Mouse (Mus musculus): ENCODE measurements at regions not wholly inside any gene's neighbourhood (a gene's known extent, or its start where the extent isn't known, plus 50 kb on each side); places are given as distances from the start of the nearest gene placed in this dataset.

DNA sequence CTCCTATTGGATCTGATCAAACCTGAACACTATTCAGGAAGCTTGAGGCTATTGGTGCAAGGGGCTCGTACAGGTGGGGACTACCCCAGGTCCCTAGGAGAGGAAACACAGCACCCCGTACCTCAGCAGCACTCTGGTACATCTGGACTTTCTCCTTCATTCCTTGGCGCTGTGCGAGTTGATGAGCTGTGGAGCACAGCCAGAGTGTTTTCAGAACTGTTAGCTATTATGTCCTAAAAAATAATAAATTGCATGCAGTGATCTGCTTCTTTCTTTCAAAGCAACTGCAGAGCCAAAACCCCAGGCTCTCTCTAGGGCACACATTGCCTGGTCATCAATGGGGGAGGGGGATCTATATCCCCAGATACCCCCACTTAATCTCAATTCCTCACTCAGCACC, 122.6 kb downstream of the Gm12728 start:
- no peak for DNase-seq

DNA sequence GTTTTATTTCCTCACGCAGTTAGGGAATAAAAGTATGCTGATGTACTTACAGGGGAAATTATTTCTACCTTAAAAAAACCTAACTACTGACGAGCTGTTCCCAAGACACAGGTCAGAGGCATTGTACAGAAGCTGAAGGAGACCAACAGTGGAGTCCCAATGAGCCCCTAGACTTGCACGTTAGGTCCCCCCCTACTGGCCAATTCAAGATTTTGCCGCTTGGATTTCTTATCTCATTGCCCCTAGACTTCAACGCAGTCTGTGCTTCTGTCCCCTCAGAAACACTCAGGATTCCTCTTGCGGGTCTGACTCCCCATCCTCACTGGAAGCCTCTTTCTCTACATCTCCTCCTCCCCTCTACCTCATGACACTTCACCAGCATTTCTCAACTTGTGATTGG, 125.3 kb downstream of the Gm12728 start:
- peak; percentile 43 for DNase-seq

DNA sequence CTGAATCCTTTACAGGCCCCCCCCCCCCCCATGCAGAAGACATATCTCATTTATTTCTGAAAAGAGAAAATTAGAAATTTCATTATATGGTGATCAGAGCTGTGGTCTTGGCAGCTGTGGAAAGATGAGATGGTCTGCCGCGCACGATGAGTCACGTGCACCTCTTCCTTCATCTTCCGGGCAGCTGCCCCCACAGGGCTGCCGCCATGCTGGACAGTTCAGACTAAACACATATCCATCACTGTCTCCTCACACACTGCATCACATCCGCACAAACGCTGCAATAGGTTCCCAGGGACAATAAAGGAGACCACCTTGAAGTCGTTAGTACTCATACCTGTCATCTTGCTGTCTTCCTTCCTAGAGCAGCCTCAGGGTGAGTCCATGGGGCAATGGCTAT, 126.6 kb downstream of the Gm12728 start:
- DNase-seq: no peak

DNA sequence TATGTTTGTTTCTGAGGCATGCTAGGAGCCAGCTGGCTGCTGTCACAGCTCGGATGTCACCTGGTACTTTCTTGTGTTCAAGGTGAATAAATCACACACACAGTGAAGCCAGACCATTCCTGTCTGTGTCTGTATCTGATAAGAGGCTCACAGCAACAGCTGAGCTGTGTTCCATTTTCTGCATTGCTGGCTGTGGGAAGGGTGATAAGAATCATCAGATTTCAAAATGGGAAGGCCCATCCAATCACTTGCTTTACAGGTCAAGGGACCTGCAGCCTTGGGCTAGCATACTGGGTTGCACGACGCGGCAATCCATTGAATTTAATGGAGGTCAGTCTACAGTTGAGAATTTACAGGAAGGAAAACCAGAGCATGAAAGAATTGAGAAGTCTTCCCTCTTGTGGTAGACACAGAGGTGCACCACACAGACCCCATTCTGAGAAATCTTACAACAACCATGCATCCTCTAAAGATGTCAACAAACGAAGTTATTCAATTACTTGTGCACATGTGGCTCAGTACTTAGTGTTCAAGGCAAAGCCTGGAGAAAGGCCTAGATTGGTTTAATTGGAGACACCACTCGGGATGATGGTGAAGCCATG, 135.2 kb downstream of the Gm12728 start:
- no peak for DNase-seq

DNA sequence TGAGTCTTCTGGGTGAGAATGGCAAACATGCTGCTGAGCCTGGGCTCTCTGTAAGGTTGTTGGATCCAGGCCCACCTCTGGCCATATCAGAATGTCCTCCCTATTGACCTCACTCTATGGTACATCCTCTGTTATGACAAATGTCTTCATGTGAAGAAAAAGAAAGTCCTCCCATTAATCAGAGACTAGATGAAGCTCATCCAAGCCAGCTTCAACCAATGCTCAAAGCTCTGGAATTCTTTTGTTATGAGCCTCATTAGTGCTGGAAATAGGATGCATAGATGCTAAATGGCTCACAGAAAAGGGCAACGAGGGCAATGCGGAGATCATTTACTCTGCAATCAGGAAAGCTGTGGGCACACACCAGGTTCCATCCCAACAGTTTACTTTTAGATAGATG, 135.8 kb downstream of the Gm12728 start:
- no peak for DNase-seq

DNA sequence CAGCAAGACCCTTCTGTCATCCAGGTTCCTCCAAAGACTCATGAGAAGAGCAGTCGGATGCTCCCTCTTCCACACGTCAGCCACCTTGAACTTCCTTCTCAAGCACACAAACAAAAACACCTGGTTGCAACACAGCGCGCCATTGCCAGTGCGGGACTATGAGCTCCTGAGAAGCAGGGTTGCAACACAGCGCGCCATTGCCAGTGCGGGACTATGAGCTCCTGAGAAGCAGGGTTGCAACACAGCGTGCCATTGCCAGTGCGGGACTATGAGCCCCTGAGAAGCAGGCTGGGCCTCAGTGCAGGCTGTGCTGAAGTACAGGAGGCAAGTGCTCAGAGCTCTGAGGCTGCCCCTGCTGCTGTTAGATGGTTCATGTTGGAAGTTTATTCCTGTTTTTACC, 140.0 kb downstream of the Gm12728 start:
- DNase-seq: no peak

DNA sequence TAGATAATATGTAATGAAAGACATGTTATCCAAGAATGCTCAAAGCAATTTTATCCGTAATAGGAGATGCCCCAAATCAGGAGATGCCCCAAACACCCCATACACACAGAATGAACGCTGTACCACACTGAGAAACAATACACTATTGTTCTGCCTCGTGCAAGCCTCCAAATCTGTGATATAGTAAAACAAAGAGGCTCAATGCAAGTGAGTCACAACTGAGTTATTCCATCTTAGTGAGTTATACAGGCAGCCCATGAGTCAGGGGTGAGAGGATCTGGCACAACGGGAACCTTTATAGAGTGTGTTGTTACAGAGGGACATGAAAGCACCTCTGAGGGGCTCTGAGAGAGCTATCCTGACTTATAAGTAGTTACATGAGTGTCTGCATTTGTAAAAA, 145.3 kb downstream of the Gm12728 start:
- DNase-seq: no peak

DNA sequence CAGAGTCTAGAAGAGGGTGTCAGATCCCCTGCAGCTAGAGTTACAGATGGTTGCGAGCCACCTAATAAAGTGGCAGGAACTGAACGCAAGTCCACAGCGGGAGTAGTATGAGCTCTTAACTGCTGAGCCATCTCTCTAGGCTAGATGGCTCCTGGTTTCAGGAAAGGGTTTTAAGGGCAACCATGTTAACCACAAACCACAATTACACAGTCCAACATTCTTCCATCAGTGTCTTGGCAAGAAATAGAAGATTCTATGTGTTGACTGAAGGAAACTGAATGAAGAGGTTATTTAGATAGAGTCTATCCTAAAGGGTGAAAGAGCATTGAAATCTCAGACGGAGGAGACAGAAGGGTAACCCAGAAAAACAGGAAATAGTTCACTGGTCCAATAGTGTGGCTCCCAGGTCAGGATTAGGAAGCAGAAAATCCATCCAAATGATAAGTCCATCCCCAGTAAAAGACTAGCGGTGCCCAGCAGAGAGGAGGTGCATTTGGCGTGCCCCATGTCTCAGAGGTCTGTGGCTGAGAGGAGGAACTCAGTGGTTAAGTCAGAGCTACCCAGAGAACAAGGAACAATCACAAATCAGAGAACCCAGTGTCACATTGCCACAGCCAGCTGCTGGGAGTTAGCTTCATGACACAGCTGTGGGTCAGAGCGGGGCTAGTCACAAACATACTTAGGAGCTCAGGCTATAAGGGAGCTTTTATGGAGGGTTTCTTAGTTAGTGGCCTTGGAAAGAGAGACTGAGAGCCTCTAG, 147.3 kb downstream of the Gm12728 start:
- no peak for DNase-seq

DNA sequence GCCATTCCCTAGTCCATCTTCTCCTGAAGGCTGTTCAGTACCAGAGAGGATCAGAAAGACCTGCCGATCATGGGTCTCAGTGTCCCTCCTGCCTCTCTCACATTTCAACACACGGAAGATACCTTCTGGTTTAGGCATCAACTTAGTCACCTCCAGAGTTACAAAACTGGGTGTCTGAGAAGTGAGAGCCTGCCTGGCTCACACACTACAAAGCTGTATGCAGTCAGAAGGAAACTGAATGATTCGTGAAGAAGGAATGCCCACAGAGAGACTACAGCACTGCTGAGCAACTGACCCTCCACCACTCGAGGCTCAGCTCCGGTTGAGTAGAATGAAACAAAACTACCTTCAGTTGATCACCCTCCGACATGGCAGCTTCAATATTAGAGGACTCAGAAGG, 147.9 kb downstream of the Gm12728 start:
- DNase-seq: no peak

DNA sequence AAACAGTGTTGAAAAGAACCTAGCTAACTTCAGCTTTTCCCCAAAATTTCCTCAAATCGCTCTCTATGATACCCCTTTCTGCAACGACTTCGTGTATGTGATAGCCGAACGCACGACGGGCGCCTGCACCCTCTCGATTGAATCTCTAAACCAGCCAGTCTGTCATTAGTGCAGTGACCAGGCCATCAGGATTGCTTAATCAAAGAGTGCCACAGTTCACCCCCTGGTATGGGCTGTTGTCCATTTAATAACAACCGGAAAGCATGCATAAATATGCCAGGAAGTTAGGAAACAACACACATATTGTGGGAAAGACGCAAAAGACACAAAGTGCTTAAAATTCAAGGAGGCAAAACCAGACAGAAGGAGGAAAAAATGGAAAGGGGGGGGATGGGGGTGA, 149.2 kb downstream of the Gm12728 start:
- DNase-seq: no peak

DNA sequence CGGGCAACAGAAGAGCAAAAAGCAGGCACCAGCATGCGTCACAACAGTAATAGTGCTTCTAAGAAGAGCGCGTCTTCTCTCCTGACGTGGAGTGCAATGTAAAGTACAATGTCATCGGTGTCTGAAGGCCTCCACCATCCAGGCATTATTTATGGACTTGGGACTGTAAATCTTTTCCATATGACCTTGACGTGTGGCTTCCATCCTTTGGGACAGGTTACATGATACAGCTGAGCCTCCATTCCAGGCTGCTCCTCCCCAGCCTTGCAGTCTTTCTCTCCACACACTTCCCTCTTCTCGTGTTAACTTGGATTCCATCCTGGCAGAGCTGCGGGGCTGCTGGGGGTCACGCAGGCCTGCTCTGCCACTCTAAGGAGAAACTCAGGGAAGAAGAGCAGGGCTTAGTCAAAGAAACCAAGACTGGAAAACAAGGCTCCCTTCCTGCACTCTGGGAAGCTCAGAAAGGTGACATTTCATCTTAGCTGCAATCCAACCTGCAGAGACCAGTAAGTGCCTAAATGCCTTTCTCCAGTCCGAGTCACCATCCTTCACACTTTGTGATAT, 150.0 kb downstream of the Gm12728 start:
- DNase-seq: no peak

DNA sequence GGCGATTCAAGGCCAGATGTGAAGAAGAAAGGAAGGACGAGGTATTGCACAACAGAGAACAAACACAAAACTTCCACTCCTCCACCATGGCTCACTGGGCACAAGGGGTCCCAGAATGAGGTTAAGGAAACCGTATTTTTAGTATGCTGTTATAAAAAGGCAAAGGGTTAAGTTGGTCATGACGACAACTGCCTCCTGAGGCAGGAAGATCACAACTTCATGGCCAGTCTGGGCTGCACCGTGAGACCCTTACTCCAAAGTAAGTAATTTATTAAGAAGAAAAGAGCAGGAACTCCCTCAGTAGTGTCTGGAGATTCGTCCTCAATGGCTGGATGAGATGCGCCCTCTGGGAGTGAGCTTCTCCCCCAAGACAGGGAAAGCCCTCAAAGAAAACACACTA, 151.2 kb downstream of the Gm12728 start:
- DNase-seq: no peak

DNA sequence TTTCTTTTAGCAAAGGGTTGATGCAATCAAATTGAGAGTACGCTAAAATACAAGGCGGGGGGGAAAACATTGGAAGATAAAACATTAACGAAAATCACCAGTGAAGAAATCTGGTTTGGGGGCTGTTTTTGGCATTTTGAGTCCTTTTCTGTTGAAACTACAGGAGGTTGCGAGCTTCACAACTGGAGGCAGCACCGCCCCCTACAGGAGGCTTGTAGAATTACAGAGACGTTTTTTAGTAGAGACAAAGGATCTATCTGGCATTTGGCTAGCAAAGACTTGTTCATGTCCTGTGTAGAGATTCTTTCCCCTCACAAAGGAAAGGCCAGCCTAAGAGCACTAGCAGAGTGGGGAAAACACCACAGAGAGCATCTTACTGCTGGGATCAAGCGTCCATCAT, 152.1 kb downstream of the Gm12728 start:
- DNase-seq: peak; percentile 75

DNA sequence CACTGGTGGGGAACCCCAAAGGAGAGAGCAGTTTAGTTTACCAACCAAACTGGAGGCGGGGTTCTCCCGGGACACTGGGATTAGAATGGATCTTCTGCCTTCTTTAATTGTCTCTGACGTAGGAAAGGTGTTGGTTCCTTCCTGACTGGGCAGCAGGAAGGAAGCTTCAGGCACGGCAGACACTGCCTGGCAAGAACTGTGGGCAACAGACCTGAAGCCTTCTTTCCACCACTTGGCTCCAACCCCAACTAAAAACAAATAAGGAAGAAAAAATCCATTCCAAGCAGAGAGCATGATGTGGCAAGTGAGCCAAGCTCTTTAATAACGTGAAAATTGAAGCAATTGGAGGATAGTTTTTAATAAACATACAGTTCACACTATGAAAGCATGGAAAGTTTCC, 155.3 kb downstream of the Gm12728 start:
- DNase-seq: no peak

DNA sequence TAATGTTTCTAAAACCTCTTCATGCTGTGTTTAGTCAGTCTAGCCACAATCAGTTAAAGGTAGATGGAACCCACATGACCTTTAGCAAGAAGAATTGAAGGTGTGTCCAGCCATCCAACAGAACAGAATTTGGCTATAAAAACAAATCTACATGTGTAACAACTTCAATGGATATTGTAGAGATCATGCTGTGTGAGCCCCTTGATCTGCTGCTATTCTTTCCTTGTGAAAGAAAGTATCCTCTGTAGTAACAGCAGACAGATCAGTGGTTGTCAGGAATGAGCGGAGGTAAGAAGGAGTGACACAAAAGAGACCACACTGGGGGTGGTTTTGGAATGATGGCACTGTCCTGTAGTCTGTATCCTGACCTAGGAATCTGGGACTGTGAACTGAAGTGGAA, 156.3 kb downstream of the Gm12728 start:
- DNase-seq: no peak

DNA sequence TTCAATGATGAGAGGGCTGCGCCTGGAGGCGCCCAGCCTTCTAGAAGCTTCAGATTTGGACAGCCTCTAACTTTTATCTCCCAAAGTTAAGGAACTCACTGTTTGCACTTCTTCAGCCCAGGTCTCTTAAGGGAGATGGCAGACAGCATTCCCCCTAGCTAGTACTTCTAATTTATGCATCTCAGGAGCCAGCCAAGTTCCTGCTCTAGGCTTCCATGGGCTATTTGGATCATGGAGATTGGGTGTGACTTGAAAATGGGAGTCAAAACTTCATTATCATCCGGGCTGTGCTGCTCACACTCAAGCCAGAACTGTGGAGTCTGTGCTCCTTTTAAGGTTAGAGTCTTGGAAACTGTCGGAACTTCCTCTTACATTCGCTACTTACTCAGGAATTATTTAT, 158.7 kb downstream of the Gm12728 start:
- no peak for DNase-seq

DNA sequence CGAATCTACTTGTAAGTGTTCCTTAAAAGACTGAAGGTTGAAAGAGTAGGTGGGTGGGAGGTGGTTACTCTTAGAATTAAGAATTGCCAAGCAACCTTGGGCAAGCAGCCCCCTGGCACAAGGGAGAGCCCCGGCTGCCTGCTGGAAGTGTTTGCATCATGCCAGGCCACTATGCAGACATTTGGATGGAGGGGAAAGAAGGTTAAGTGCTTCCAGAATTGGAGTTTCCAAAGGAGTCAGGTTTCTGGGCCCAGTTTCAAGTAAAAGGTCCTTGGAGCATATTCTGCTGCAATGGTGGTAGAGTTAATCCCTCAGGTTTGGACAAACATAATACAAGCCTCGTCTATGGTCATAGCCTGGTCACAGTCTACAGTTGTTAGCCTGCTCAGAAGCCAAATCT, 162.7 kb downstream of the Gm12728 start:
- DNase-seq: no peak

DNA sequence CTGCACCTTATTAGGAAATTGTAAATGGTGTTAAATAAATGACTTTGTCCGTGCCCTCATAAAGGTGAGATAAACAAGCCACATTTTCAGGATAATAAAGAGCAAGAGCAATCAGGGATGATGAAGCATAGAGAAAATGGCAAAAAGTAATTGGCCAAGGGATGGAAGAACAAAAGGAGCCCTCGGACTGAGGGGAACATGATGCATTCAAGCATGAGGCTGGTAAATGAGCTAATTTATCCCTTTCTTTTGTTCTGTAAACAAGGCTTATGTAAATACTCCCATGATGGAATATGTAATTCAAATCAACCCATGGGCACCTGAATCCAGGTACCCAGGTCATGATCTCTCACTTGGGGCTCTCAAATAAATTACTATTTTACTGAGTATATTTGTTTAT, 166.8 kb downstream of the Gm12728 start:
- no peak for DNase-seq

DNA sequence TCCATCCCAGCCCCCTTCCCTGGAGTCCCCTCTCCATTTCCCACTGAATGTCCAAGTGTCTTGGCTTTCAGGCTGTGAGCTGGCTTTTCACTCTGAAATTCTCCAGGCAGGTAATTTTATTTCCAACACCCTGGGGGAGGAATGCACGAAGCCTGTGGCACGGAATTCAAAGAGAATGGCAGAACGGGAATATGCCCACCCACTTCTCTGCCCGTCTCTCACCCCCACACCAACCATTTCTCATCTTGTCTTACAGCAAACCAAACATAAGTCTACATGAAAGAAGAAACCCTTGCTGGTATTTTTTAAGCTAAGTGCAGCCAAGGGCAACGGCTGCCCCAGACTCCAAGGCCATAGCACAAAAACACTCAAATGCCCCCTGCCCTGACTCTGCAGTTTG, 168.7 kb downstream of the Gm12728 start:
- no peak for DNase-seq

DNA sequence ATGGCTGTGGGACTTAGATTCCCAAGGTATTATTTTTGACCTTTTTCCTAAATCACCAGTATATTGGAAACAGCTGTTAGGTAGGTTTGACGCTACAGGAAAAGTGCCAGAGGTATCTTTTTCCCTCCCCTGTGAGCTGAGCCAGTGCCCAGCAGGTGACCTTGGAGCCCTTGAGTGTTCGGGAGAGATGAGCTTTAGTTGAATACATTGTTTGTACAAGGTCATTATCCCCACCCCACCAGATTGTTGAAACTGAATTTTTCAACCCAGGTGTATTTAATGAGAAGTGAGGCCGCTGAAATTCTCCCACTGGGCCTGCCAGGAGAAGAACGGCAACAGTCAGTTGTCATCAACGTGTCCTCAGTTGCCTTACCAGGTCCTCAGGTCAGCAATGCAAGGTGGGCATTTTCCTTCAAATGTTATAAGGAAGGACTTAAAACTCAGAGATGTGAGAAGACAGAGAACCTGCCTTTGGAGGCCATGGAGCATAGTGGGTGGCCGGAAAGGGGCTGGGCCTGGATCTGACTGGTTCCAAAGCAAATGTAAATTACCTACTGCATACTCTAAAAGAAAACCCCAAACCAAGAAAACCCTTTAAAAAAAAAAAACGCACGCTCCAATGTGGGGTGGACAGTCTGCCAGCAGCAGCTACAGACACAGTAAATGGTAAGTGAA, 172.2 kb downstream of the Gm12728 start:
- no peak for DNase-seq

DNA sequence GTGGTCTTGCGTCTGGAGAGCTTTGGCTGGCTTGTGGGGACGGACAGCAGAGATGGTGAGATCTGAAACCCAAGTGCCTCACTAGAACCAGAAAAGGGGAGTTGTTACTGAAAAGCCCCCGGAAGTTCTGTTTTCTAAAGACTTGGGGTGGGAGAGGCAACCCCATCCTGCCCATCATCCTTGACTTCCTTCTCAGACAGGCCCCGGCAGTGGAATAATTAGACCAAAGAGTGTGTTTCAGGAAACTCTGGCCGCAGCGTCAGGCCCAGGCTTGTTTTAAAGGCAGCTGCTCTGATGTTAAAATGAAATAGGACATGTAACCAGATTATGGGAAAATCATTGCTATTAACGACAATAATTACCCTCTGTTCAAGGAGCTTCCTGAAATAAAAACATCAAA, 172.9 kb downstream of the Gm12728 start:
- no peak for DNase-seq

DNA sequence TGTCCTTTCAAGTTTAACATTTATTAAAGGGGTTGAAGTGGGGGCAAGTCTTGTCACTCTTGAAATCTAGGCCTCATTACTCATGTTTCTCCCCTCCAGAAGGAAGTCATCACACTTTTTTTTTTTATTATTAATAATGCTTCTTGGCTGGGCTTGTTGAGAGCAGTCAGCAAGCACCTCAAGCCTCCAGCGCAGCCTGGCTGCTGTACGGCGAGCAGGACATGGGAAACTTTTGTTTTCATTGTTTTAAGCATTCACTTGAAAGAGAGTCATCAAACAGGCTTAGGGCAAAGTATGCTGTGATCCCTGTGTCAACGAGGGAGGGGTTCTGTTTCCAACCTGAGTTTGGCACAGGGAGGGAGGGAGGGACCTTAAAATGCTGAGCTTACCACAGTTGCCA, 178.7 kb downstream of the Gm12728 start:
- no peak for DNase-seq

DNA sequence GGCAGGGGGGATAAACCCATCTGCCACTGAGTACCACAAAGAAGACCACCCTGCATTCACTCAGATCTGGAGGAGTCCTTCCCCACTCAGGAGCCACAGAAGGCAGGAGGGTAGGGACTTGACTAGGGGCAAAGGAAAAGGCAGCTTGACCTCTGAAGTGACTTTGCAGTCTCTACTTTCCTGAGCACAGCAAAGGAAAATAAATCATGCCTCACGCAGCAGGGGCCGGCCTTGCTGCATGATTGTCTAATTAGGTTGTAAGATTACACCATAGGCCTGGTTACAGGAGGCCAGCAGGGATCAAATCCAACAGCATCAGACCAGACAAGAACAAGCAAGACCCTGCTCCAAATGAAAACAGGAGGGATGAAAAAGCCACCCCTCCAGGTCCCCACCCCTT, 180.0 kb downstream of the Gm12728 start:
- no peak for DNase-seq

DNA sequence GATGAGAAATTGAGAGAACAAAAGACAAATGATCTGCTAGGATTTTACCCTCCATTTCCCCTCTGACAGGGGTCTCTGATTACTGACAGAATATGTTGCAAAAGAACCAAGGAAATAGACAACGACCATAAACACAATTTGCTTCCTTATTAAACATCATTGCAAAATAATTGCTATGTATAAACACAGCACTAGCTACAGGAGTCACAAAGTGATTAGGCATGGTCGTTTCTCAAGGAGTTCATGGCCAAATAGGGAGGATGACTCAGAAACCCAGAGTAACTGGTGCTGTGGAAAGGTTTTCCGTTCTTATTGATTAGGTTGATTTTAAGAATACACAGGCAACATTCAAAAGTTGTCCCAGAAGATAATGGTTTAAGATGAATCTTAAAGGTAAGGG, 180.4 kb downstream of the Gm12728 start:
- no peak for DNase-seq

Data from heart, postnatal 4 days (tissue).